Mouse (Mus musculus): ENCODE measurements at regions not wholly inside any gene's neighbourhood (a gene's known extent, or its start where the extent isn't known, plus 50 kb on each side); places are given as distances from the start of the nearest gene placed in this dataset.

DNA sequence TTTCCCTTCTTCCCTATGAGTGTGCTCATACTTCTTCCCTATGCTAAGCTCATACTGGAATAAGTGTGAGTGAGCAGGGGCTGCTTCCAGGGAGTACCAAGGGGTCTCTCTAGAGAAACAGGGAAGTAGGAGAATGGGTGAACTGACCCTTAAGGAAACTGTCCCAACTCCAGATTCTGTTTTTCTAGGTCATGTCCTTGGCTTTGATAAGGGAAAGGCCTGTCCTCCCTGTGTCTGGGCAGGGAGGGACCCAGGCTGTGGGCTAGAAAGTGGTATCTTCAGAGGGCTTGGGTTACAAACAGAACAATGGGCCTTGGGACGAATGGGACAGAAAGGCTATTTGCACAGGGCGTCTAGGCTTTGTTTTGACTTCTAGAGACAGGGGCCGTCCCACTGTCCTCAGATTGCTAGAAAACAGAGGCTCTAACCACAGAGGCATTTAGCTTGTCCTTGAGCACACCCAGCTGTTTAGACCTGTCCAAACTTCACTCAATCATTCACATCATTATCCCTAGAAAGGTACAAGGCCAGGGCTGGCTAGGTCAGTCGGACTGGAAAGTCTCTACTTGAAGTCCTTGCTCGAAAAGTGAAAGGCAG is 82.0 kb upstream of the Parp11 start:
- no peak overlapping the region for H3K27ac ChIP-seq (ENCODE audit: insufficient read depth, low read depth, low read length)
- WGBS = 79% methylated on average over 5 of the region's 5 CpGs
- H3K4me1 ChIP-seq (ENCODE audit: control insufficient read depth, insufficient read depth, low read length) = no peaks in the 10 kb centered on the region
- TF ChIP-seq CTCF (IDR thresholded peaks at IDR 0.05; ENCODE audit: insufficient read depth, low read depth, low read length) = no peak
- no peak for TF ChIP-seq POLR2A (IDR thresholded peaks at IDR 0.05; ENCODE audit: insufficient read depth, low read depth, low read length)
- H3K4me3 ChIP-seq (ENCODE audit: insufficient read depth, low read depth, low read length) = no peak overlapping the region

DNA sequence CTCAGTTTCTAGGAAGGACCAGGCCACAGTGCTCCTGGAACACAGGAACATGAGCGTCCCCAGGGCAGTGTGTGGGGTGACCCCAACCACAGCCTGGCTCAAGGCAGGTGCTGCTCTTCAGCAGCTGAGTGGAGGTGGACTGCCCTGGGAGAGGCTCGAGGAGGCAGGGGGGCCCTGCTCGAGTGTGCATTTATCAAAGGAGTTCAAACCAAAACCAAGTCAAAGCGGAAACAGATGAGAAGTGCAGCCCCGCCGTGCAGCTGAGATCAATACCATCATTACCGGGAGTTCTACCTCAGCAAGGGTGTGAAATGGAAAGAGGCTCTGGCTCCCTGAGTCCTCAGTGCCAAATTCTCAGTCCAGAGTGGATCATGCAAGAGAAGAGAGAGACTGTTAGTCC is 81.4 kb upstream of the Parp11 start:
- TF ChIP-seq CTCF (IDR thresholded peaks at IDR 0.05; ENCODE audit: insufficient read depth, low read depth, low read length) (no peak), POLR2A (IDR thresholded peaks at IDR 0.05; ENCODE audit: insufficient read depth, low read depth, low read length) (no peak)
- Histone ChIP-seq H3K4me3 (ENCODE audit: insufficient read depth, low read depth, low read length) (no peak overlapping the region), H3K4me1 (ENCODE audit: control insufficient read depth, insufficient read depth, low read length) (no peaks in the 10 kb centered on the region), H3K27ac (ENCODE audit: insufficient read depth, low read depth, low read length) (no peak overlapping the region)
- WGBS = 80% methylated on average over 7 of the region's 7 CpGs

DNA sequence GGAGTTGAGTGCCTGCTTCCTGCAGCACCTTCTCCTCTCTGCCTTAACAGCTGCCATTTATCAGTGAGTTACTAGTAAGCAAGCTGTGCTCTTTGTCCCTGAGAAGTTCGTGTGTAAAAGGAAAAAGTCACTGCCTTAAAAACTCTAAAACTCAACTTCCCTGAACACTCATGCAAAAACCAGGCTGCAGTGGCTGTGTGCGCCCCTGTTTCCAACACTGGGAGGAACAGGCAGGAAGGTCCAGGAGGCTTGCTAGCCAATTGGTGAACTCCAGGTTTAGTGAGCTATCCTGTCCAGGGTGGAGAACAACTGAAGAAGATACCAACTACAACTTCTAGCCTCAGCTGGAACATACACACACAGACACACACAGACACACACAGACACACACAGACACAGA is 81.0 kb upstream of the Parp11 start:
- H3K4me1 ChIP-seq (ENCODE audit: control insufficient read depth, insufficient read depth, low read length) = no peaks in the 10 kb centered on the region
- H3K27ac ChIP-seq (ENCODE audit: insufficient read depth, low read depth, low read length) = no peak overlapping the region
- 89% methylated on average over 2 of the region's 2 CpGs for WGBS
- H3K4me3 ChIP-seq (ENCODE audit: insufficient read depth, low read depth, low read length) = no peak overlapping the region
- TF ChIP-seq POLR2A (IDR thresholded peaks at IDR 0.05; ENCODE audit: insufficient read depth, low read depth, low read length) = no peak
- no peak for TF ChIP-seq CTCF (IDR thresholded peaks at IDR 0.05; ENCODE audit: insufficient read depth, low read depth, low read length)

DNA sequence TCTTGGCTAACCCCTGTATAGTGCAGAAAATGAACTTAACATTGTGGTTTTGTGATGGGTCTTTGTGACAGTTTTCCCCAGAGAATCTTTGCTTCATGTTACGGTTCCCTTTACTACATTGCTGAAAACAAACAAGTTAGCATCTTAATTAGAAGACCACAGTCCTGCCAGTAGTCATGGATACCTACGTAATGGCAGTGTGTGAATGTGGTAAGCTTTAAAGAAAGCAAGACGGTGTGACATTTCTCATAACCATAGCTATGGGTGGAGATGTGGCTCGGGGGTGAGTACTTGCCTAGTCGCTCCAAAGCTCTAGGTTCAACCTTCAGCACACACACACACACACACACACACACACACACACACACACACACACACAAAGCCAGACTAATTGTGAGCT is 73.6 kb upstream of the Parp11 start:
- no peak overlapping the region for H3K4me3 ChIP-seq (ENCODE audit: insufficient read depth, low read depth, low read length)
- TF ChIP-seq POLR2A (IDR thresholded peaks at IDR 0.05; ENCODE audit: insufficient read depth, low read depth, low read length) (no peak), CTCF (IDR thresholded peaks at IDR 0.05; ENCODE audit: insufficient read depth, low read depth, low read length) (no peak)
- WGBS = 58% methylated on average over 5 of the region's 5 CpGs
- H3K27ac ChIP-seq (ENCODE audit: insufficient read depth, low read depth, low read length) = no peak overlapping the region
- H3K4me1 ChIP-seq (ENCODE audit: control insufficient read depth, insufficient read depth, low read length) = no peaks in the 10 kb centered on the region

DNA sequence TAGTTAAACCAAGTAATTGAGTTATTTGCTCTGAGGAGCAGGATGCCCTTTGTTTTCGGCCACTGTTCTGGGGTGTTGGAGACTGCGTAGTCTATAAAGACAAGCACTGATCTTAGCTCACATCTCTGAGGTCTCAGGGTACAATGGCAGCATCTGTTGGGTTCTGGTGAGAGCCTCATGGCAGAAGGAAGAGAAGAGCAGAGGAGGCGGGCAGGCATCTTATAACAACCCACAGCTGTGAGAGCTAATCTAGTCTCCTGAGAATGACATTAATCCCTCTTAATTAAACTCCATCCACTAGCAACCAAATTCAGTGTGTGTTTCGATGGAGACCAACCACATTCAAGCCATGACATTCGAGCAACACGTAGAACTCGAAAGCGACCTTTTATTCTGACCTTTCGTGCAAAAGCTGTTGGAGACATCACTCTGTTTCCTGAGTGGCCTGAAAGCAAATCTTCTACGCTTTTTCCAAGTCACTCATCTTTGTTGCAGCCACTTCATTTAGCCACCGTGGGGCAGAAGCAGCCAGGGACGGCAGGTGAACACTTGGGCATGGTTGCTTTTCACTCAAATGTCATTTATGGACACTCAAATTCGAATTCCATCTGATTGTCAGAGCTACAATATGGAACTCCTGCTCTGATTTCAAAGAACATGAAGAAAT is 72.7 kb upstream of the Parp11 start:
- 84% methylated on average over 13 of the region's 13 CpGs for WGBS
- H3K4me3 ChIP-seq (ENCODE audit: insufficient read depth, low read depth, low read length) = no peak overlapping the region
- no peaks in the 10 kb centered on the region for H3K4me1 ChIP-seq (ENCODE audit: control insufficient read depth, insufficient read depth, low read length)
- no peak overlapping the region for H3K27ac ChIP-seq (ENCODE audit: insufficient read depth, low read depth, low read length)
- TF ChIP-seq CTCF (IDR thresholded peaks at IDR 0.05; ENCODE audit: insufficient read depth, low read depth, low read length) (no peak), POLR2A (IDR thresholded peaks at IDR 0.05; ENCODE audit: insufficient read depth, low read depth, low read length) (no peak)

DNA sequence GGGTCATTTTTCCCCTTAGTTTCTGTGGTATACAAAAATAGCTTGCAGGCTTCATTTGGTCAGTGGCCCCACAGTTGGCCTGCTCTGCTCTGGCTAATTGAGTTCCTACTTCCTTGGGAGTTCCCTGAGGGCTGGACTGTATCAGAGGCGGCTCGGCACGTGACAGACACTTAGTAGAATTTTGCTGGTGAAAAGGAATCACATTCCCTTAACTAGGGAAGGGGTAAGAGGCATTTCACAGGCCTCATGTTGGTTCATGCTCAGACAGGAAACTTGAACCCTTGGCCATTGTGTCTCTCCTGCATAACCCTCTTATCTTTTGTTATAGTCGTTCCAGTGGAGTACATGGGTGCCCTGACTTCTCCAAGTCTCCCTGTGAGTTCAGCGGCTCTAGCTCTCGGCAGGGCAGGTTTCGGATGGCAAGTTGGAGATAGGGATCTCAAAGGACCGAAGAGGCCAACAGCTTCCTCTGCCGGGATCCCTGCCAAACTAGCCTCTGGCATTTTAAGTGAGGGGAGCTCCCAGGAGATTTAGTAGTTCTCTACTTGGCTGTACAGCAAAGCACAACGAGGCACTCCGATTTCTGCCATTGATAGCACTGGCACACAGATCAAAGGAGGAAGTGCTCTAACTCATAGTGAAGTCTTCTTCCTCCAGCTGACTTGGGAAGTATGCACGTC is 72.0 kb upstream of the Parp11 start:
- WGBS = 58% methylated on average over 12 of the region's 12 CpGs
- Histone ChIP-seq H3K4me3 (ENCODE audit: insufficient read depth, low read depth, low read length) (no peak overlapping the region), H3K27ac (ENCODE audit: insufficient read depth, low read depth, low read length) (no peak overlapping the region), H3K4me1 (ENCODE audit: control insufficient read depth, insufficient read depth, low read length) (no peaks in the 10 kb centered on the region)
- no peak for TF ChIP-seq CTCF (IDR thresholded peaks at IDR 0.05; ENCODE audit: insufficient read depth, low read depth, low read length)
- TF ChIP-seq POLR2A (IDR thresholded peaks at IDR 0.05; ENCODE audit: insufficient read depth, low read depth, low read length) = no peak

DNA sequence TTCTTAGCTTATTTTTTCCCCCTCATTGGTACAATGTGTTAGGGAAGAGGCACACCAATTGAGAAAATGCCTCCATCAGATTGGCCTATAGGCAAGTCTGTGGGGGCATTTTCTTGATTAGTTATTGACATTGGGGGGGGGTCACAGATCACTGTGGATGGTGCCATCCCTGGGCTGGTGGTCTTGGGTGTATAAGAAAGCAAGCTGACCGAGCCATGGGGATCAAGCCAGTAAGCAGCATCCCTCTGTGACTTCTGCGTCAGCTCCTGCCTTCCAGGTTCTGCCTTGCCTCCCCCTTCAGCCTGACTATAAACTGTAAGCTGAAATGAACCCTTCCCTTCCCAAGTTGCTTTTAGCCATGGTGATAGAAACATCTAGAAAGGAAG is 71.5 kb upstream of the Parp11 start:
- Histone ChIP-seq H3K27ac (ENCODE audit: insufficient read depth, low read depth, low read length) (no peak overlapping the region), H3K4me3 (ENCODE audit: insufficient read depth, low read depth, low read length) (no peak overlapping the region), H3K4me1 (ENCODE audit: control insufficient read depth, insufficient read depth, low read length) (no peaks in the 10 kb centered on the region)
- TF ChIP-seq CTCF (IDR thresholded peaks at IDR 0.05; ENCODE audit: insufficient read depth, low read depth, low read length) (no peak), POLR2A (IDR thresholded peaks at IDR 0.05; ENCODE audit: insufficient read depth, low read depth, low read length) (no peak)
- 97% methylated on average over 2 of the region's 2 CpGs for WGBS

DNA sequence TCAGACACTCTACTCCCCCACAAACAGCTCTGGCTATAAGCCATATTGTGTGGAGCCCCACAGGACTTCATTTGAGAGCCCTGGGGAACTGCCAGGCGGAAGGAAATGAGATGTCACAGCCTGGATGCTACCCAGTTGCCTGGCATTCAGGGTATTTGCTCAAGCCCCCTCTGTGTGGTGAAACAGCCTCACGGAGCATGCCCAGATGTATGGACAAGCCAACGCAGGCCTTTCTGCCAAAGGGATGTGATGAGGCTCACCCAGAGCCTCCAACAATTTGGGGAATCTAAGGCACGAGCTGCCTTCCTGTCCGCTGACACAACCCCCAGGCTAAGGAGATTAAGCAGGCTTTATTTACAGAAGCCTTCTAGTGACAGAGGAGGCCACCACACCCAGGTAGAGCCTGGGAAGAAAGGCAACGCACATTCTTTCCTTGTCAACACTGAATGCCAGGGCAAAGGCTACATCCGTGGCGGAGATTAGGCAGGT is 70.9 kb upstream of the Parp11 start:
- Histone ChIP-seq H3K4me3 (ENCODE audit: insufficient read depth, low read depth, low read length) (no peak overlapping the region), H3K4me1 (ENCODE audit: control insufficient read depth, insufficient read depth, low read length) (no peaks in the 10 kb centered on the region), H3K27ac (ENCODE audit: insufficient read depth, low read depth, low read length) (no peak overlapping the region)
- 73% methylated on average over 8 of the region's 8 CpGs for WGBS
- TF ChIP-seq CTCF (IDR thresholded peaks at IDR 0.05; ENCODE audit: insufficient read depth, low read depth, low read length) (no peak), POLR2A (IDR thresholded peaks at IDR 0.05; ENCODE audit: insufficient read depth, low read depth, low read length) (no peak)

DNA sequence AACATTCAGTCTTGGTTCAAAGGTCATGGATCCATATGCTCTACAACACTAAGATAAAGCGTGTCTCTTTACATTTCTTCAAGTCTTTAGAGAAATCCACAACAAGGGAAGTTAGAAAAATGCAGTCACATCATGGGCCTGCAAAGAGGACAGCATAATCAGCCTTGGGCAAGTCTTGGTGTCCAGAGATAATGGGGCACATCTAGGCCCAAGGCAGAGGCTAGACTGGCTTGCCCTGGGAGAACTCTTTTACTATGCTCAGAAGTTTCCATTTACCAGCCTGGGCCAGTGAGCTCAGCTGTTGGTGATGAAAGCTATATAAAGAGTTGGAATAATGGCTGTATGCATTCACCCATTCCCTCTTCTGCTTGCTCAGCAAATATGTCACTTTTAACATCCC is 67.9 kb upstream of the Parp11 start:
- no peak overlapping the region for H3K27ac ChIP-seq (ENCODE audit: insufficient read depth, low read depth, low read length)
- H3K4me3 ChIP-seq (ENCODE audit: insufficient read depth, low read depth, low read length) = no peak overlapping the region
- TF ChIP-seq POLR2A (IDR thresholded peaks at IDR 0.05; ENCODE audit: insufficient read depth, low read depth, low read length) (no peak), CTCF (IDR thresholded peaks at IDR 0.05; ENCODE audit: insufficient read depth, low read depth, low read length) (no peak)
- H3K4me1 ChIP-seq (ENCODE audit: control insufficient read depth, insufficient read depth, low read length) = no peaks in the 10 kb centered on the region
- WGBS = 100% methylated on average over 1 of the region's 1 CpGs
